Mouse (Mus musculus): ENCODE measurements at regions not wholly inside any gene's neighbourhood (a gene's known extent, or its start where the extent isn't known, plus 50 kb on each side); places are given as distances from the start of the nearest gene placed in this dataset.

DNA sequence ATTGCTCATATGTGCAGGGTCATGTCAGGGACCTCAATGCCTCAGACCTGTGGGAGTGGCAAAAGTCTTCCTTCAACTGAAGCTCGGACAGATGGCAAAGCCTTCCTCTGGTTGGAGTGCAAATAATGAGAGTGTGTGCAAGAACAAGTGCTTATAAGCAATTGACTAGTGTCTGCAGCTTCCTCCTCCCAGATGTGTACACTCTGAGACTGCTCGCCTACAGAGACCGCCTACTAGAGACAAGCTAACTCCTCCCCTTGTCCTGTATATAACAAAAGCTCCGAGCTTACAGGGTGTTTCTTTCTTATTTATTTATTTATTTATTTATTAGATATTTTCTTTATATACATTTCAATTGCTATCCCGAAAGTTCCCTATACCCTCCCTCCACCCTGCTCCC lies 138.7 kb upstream of the Sox4 start:
- peaks cover 4% of the 10 kb centered on the region for H3K9me3 ChIP-seq (ENCODE audit: control insufficient read depth, low read length)
- H3K36me3 ChIP-seq (ENCODE audit: control insufficient read depth, insufficient read depth, low read length): no peaks in the 10 kb centered on the region
- ATAC-seq (ENCODE audit: low FRiP score) (no peak), DNase-seq (ENCODE audit: low spot score, missing footprints) (no peak)
- H3K4me2 ChIP-seq: no peak overlapping the region
- WGBS: 89% methylated on average over 5 of the region's 5 CpGs
- no peaks in the 10 kb centered on the region for H3K4me1 ChIP-seq (ENCODE audit: control insufficient read depth, insufficient read depth, low read length)
- no peaks in the 10 kb centered on the region for H3K27me3 ChIP-seq (ENCODE audit: control insufficient read depth, insufficient read depth, low read length)
- no peak overlapping the region for H3K4me3 ChIP-seq (ENCODE audit: low read depth, low read length)
- no peak overlapping the region for H3K9ac ChIP-seq (ENCODE audit: low read length)
- H3K27ac ChIP-seq (ENCODE audit: low read depth, low read length): no peak overlapping the region

DNA sequence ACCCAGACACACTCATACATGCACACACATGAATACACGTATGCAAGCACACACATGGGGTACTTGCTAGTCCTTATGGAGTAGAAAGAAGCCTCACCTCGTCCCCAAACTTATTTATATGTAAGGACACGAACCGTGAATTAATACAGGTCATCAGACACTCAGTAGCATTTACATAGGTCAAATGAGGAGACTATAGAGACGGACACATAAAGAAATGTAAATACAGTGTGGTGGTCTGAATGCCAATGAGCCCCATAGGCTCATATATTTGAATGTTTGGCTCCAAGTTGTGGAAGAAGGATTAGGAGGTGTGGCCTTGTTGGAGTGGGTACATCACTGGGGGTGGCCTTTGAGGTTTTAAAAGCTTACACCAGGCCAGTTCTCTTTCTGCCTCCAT lies 133.3 kb upstream of the Sox4 start:
- WGBS: 66% methylated on average over 5 of the region's 5 CpGs
- peak; percentile 85 for DNase-seq (ENCODE audit: low spot score, missing footprints)

DNA sequence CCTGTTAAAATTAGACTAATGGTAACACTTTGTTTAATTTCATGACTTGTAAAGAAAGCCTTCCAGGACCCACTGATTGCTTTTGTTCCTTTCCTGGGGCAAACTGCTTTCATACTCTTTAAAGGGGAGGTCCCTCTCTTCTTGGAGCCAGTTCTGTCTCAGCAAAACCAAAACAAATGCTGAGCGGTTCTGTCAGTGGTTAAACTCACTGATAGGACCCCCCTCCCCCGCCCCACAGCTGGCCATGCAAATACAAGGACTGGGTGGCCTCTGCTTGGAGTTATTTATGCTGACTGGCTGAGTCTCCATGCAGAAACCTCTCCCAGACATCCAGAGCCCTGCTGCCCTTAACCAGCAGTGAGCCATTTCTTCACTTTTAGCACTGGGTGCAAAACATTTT lies 127.6 kb upstream of the Sox4 start:
- Histone ChIP-seq H3K27ac (ENCODE audit: low read depth, low read length) (no peak overlapping the region), H3K4me2 (no peak overlapping the region), H3K9me3 (ENCODE audit: control insufficient read depth, low read length) (no peaks in the 10 kb centered on the region), H3K36me3 (ENCODE audit: control insufficient read depth, insufficient read depth, low read length) (no peaks in the 10 kb centered on the region), H3K9ac (ENCODE audit: low read length) (no peak overlapping the region), H3K4me3 (ENCODE audit: low read depth, low read length) (no peak overlapping the region), H3K27me3 (ENCODE audit: control insufficient read depth, insufficient read depth, low read length) (no peaks in the 10 kb centered on the region), H3K4me1 (ENCODE audit: control insufficient read depth, insufficient read depth, low read length) (peaks cover 2% of the 10 kb centered on the region; the same call in 1 of the 2 replicates)
- ATAC-seq (ENCODE audit: low FRiP score): no peak
- DNase-seq (ENCODE audit: low spot score, missing footprints): peak; percentile 82
- WGBS: 22% methylated on average over 2 of the region's 2 CpGs

More for the DNA sequence above, 133.3 kb upstream of the Sox4 start:
- H3K27me3 ChIP-seq (ENCODE audit: control insufficient read depth, insufficient read depth, low read length): no peaks in the 10 kb centered on the region
- peak; percentile 82 for ATAC-seq (ENCODE audit: low FRiP score)
- H3K9me3 ChIP-seq (ENCODE audit: control insufficient read depth, low read length): peaks cover 4% of the 10 kb centered on the region
- peaks cover 2% of the 10 kb centered on the region; the same call in 1 of the 2 replicates for H3K4me1 ChIP-seq (ENCODE audit: control insufficient read depth, insufficient read depth, low read length)
- no peak overlapping the region for H3K9ac ChIP-seq (ENCODE audit: low read length)
- no peak overlapping the region for H3K27ac ChIP-seq (ENCODE audit: low read depth, low read length)
- no peaks in the 10 kb centered on the region for H3K36me3 ChIP-seq (ENCODE audit: control insufficient read depth, insufficient read depth, low read length)
- H3K4me3 ChIP-seq (ENCODE audit: low read depth, low read length): no peak overlapping the region
- no peak overlapping the region for H3K4me2 ChIP-seq

DNA sequence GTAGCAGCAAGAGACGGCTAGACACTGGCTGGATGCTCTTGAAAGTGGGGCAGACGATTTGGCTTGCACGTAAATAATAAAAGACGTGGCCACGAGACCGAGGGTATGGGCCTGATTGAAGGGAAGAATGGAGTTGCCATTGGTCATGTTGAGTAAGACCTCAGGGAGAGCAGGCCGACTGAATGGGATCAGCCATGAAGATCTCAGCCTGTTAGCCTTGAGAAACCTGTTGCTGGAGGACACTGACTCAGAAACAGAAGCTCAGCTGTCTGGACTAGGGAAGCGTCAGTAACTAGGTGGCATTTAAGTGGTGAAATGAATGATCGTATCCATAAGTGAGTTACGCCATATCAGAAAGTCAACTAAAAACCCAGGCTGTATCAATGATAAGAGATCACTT lies 126.3 kb upstream of the Sox4 start:
- H3K9me3 ChIP-seq (ENCODE audit: control insufficient read depth, low read length): no peaks in the 10 kb centered on the region
- DNase-seq (ENCODE audit: low spot score, missing footprints): peak; percentile 74
- no peak overlapping the region for H3K27ac ChIP-seq (ENCODE audit: low read depth, low read length)
- ATAC-seq (ENCODE audit: low FRiP score): no peak
- H3K9ac ChIP-seq (ENCODE audit: low read length): no peak overlapping the region
- H3K27me3 ChIP-seq (ENCODE audit: control insufficient read depth, insufficient read depth, low read length): no peaks in the 10 kb centered on the region
- H3K4me3 ChIP-seq (ENCODE audit: low read depth, low read length): no peak overlapping the region
- peaks cover 2% of the 10 kb centered on the region; the same call in 1 of the 2 replicates for H3K4me1 ChIP-seq (ENCODE audit: control insufficient read depth, insufficient read depth, low read length)
- 94% methylated on average over 10 of the region's 10 CpGs for WGBS
- H3K4me2 ChIP-seq: no peak overlapping the region
- H3K36me3 ChIP-seq (ENCODE audit: control insufficient read depth, insufficient read depth, low read length): no peaks in the 10 kb centered on the region

DNA sequence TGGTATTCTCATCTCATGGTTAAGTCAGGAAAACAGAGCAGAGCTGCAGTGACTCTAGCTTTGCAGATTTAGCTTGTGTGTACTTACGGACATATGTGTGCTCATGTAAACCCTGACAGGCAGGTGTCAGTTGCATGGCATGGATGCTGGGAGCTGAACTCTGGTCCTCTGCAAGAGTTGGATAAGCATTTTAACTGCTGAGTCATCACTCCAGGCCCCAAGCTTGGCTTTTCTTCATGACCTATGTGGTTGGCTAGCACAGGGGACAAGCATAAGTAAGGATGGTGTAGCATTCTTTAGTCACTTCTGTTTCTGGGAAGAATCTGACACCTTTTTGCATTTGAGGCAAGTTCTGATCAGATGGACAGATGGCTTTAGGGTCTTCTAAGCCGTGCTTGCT lies 120.1 kb upstream of the Sox4 start:
- no peaks in the 10 kb centered on the region for H3K9me3 ChIP-seq (ENCODE audit: control insufficient read depth, low read length)
- H3K27ac ChIP-seq (ENCODE audit: low read depth, low read length): no peak overlapping the region
- H3K4me3 ChIP-seq (ENCODE audit: low read depth, low read length): no peak overlapping the region
- H3K9ac ChIP-seq (ENCODE audit: low read length): no peak overlapping the region
- H3K4me1 ChIP-seq (ENCODE audit: control insufficient read depth, insufficient read depth, low read length): no peaks in the 10 kb centered on the region
- H3K4me2 ChIP-seq: no peak overlapping the region
- no peaks in the 10 kb centered on the region for H3K27me3 ChIP-seq (ENCODE audit: control insufficient read depth, insufficient read depth, low read length)
- WGBS: 95% methylated on average over 2 of the region's 2 CpGs
- DNase-seq (ENCODE audit: low spot score, missing footprints): peak; percentile 45
- ATAC-seq (ENCODE audit: low FRiP score): no peak
- H3K36me3 ChIP-seq (ENCODE audit: control insufficient read depth, insufficient read depth, low read length): no peaks in the 10 kb centered on the region

DNA sequence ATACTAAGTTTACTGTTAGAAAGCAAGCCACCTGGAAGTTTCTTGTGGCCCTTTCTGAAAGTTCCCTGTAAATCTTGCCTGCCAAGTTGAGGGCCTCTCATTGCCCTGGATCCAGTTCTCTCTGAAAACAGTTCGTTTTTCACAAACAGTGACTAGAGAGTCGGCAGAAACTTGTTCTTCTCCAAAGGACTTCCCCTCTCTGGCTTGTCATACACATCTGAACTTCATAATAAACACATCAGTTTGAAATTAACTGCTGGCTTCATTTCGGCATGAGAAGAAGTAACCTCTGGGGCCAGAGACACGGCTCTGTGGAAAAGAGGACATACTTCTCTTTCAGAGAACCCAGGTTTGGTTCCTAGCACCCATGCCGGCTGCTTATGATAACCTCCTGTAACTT lies 110.4 kb upstream of the Sox4 start:
- Histone ChIP-seq H3K27me3 (ENCODE audit: control insufficient read depth, insufficient read depth, low read length) (no peaks in the 10 kb centered on the region), H3K4me2 (no peak overlapping the region), H3K27ac (ENCODE audit: low read depth, low read length) (no peak overlapping the region), H3K9me3 (ENCODE audit: control insufficient read depth, low read length) (peaks cover 4% of the 10 kb centered on the region; the same call in 1 of the 2 replicates), H3K4me1 (ENCODE audit: control insufficient read depth, insufficient read depth, low read length) (no peaks in the 10 kb centered on the region), H3K9ac (ENCODE audit: low read length) (no peak overlapping the region), H3K36me3 (ENCODE audit: control insufficient read depth, insufficient read depth, low read length) (no peaks in the 10 kb centered on the region), H3K4me3 (ENCODE audit: low read depth, low read length) (no peak overlapping the region)
- DNase-seq (ENCODE audit: low spot score, missing footprints) (peak; percentile 64), ATAC-seq (ENCODE audit: low FRiP score) (no peak)
- WGBS: 85% methylated on average over 5 of the region's 5 CpGs

DNA sequence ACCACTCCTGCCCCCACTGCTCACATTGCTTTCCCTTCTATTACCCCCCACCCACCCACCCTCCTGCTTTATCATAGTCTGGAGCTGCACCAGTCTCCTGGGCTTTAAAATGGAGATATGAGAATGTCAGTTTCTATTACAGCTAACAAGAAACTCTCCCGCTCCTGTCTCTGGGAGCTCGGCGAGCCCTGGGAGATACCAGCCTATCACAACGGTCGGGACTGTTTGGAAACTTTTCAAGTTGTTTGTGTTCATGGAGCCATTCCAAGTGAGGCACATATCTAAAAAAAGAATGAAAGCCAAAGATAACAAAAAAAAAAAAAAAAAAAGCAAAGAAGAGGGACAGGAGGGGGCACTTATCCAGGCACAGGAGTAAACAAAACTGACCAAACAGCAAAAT lies 105.2 kb upstream of the Sox4 start:
- Histone ChIP-seq H3K27ac (ENCODE audit: low read depth, low read length) (no peak overlapping the region), H3K4me1 (ENCODE audit: control insufficient read depth, insufficient read depth, low read length) (no peaks in the 10 kb centered on the region), H3K27me3 (ENCODE audit: control insufficient read depth, insufficient read depth, low read length) (no peaks in the 10 kb centered on the region), H3K9ac (ENCODE audit: low read length) (no peak overlapping the region), H3K4me3 (ENCODE audit: low read depth, low read length) (no peak overlapping the region), H3K9me3 (ENCODE audit: control insufficient read depth, low read length) (peaks cover 4% of the 10 kb centered on the region; the same call in 1 of the 2 replicates), H3K36me3 (ENCODE audit: control insufficient read depth, insufficient read depth, low read length) (no peaks in the 10 kb centered on the region), H3K4me2 (no peak overlapping the region)
- DNase-seq (ENCODE audit: low spot score, missing footprints) (peak; percentile 75), ATAC-seq (ENCODE audit: low FRiP score) (no peak)
- 86% methylated on average over 5 of the region's 5 CpGs for WGBS

DNA sequence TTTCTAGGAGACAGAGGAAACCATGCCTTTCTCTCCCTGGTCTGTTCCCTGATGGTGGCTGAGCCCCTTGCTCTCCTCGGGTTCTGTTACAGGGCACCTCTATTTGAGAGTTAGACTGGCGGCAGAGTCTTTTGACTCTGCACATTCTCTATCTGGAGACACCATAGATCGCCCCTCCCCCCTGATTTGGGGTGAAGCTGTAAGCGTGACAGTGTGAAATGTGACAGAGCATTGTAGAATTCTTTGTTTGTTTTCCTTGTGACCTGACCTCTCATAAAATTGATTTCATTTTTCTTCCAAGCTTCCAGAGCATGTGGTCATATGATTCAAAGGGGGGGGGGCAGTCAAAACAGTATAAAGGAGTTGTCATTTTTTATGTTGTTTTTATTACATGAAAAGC lies 96.2 kb upstream of the Sox4 start:
- H3K9me3 ChIP-seq (ENCODE audit: control insufficient read depth, low read length): no peaks in the 10 kb centered on the region
- H3K4me2 ChIP-seq: no peak overlapping the region
- 37% methylated on average over 4 of the region's 4 CpGs for WGBS
- DNase-seq (ENCODE audit: low spot score, missing footprints) (no peak), ATAC-seq (ENCODE audit: low FRiP score) (0 out of 2 replicates have a peak, but pooled peaks have one; percentile 33)
- H3K36me3 ChIP-seq (ENCODE audit: control insufficient read depth, insufficient read depth, low read length): no peaks in the 10 kb centered on the region
- no peaks in the 10 kb centered on the region for H3K27me3 ChIP-seq (ENCODE audit: control insufficient read depth, insufficient read depth, low read length)
- no peak overlapping the region for H3K9ac ChIP-seq (ENCODE audit: low read length)
- no peak overlapping the region for H3K4me3 ChIP-seq (ENCODE audit: low read depth, low read length)
- H3K27ac ChIP-seq (ENCODE audit: low read depth, low read length): no peak overlapping the region
- H3K4me1 ChIP-seq (ENCODE audit: control insufficient read depth, insufficient read depth, low read length): peaks cover 2% of the 10 kb centered on the region

DNA sequence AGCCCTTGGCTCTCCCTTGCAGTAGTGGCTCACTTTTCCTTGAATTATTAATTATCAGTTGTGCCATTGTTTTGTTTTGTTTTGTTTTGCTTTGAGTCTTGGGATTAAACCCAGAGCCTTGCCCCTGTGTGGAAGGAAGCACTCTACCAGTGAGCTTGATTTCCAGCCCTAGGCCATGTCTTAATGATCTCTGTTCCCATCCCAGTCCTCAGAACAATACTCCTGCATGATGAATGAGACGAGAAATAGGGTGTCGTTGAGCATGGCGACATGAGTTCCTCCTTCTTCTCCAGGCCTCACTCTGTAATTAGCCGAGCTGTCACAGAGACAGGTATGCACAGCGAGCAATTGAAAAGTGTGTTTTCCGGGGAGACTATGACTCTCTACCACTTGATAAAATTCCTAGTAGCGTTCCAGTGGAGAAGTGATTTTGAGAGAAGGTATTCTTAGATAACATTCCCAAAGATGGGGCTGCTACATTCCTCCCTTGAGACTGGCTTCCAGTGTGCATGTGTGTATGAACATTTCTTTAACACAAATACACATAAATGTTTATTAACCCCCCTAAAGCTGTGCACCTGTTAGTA lies 95.6 kb upstream of the Sox4 start:
- Histone ChIP-seq H3K27me3 (ENCODE audit: control insufficient read depth, insufficient read depth, low read length) (no peaks in the 10 kb centered on the region), H3K9me3 (ENCODE audit: control insufficient read depth, low read length) (no peaks in the 10 kb centered on the region), H3K9ac (ENCODE audit: low read length) (no peak overlapping the region), H3K36me3 (ENCODE audit: control insufficient read depth, insufficient read depth, low read length) (no peaks in the 10 kb centered on the region), H3K4me1 (ENCODE audit: control insufficient read depth, insufficient read depth, low read length) (peaks cover 2% of the 10 kb centered on the region), H3K27ac (ENCODE audit: low read depth, low read length) (no peak overlapping the region), H3K4me3 (ENCODE audit: low read depth, low read length) (no peak overlapping the region), H3K4me2 (no peak overlapping the region)
- DNase-seq (ENCODE audit: low spot score, missing footprints) (no peak), ATAC-seq (ENCODE audit: low FRiP score) (no peak)
- 81% methylated on average over 7 of the region's 7 CpGs for WGBS
